Mouse (Mus musculus) intestine, embryonic 16.5 days (tissue): ENCODE measurements around the gene Kcnh3. TPM values are rescaled to one million over a fixed set of nuclear protein-coding genes. Genes with fewer than 3 reads are reported as not detected.
"Not testable (repeated sequence)": the region's sequence is repeated elsewhere in the genome, so short reads cannot be mapped to it uniquely, and the experiment has no call there.

Source experiments
- ATAC-seq: fragments of 200-750 bp; cut with Nextera tagmentation; 2 replicates; pipeline ENCODE4 v1.8.0; 2017; ENCODE audit warnings: moderate TSS enrichment, moderate library complexity
- H3K27ac ChIP-seq: fragments of 300-500 bp; sonication (generic); 2 replicates; pipeline ENCODE4 v1.5.1; 2014; ENCODE audit warnings: mild to moderate bottlenecking, low read length
- H3K27me3 ChIP-seq: fragments of 300-500 bp; sonication (generic); replicated peaks from 2 replicates; pipeline ENCODE4 v1.6.1; 2014; ENCODE audit warnings: low read length, control low read depth, mixed read lengths; ENCODE audit not compliant: control insufficient read depth, insufficient read depth
- H3K36me3 ChIP-seq: fragments of 300-500 bp; sonication (generic); 2 replicates; pipeline ENCODE4 v1.6.1; 2014; ENCODE audit warnings: low read length, control low read depth; ENCODE audit not compliant: control insufficient read depth, insufficient read depth
- H3K4me1 ChIP-seq: fragments of 300-500 bp; sonication (generic); 2 replicates; pipeline ENCODE4 v1.6.1; 2014; ENCODE audit warnings: low read length, control low read depth, mixed read lengths; ENCODE audit not compliant: control insufficient read depth, insufficient read depth
- H3K4me2 ChIP-seq: fragments of 300-500 bp; sonication (generic); 2 replicates; pipeline ENCODE4 v1.6.1; 2014; ENCODE audit warnings: low read depth, low read length, control low read depth
- H3K4me3 ChIP-seq: fragments of 300-500 bp; sonication (generic); 2 replicates; pipeline ENCODE4 v1.5.1; 2014; ENCODE audit warnings: mild to moderate bottlenecking, low read length
- H3K9ac ChIP-seq: fragments of 300-500 bp; sonication (generic); 2 replicates; pipeline ENCODE4 v1.6.1; 2014; ENCODE audit warnings: low read depth, low read length
- H3K9me3 ChIP-seq: fragments of 300-500 bp; sonication (generic); 2 replicates; pipeline ENCODE4 v1.6.1; 2016; ENCODE audit warnings: low read length, control low read depth; ENCODE audit not compliant: control insufficient read depth
- WGBS: fragments of 180-500 bp; shearing (Covaris S2); extraction: QIAGEN DNeasy Blood & Tissue Kit; methylation state at CpG from one replicate; pipeline ENCODE4 v1.1.7; 2014; 5-methylcytosine and 5-hydroxymethylcytosine counted together
- polyA plus RNA-seq: library from polyadenylated mRNA; unstranded; fragments of >200 nt; fragmentation: Nextera tagmentation; extraction: Ambion mirVana; gene quantifications from 2 replicates; pipeline ENCODE4 v1.2.1, GENCODE M21; 2015

Kcnh3 gene
- polyA plus RNA-seq, 1 experiment from 2014 or later, result 0.56 TPM

GRCm38 (mm10) chr15:99251626-99252380, 27.1 kb downstream of the Kcnh3 start, which contains the start of gene Mcrs1:
Mcrs1 (minus strand) TSS chr15:99251961.
- H3K27me3 ChIP-seq, result no peaks in the 10 kb centered on the region
- ATAC-seq, result peak; percentile 96
- peak within 1 kb of the TSS; percentile 96 for H3K27ac ChIP-seq
- WGBS, result under 1% methylated on average over 52 of the region's 52 CpGs
- peak within 1 kb of the TSS; percentile 71 for H3K4me3 ChIP-seq
- 0 out of 2 replicates have a peak, but pooled peaks cover 7% of the 10 kb centered on the region for H3K36me3 ChIP-seq
- H3K9me3 ChIP-seq, result no peaks in the 10 kb centered on the region
- H3K4me1 ChIP-seq, result peaks cover 24% of the 10 kb centered on the region
- H3K9ac ChIP-seq, result peak within 1 kb of the TSS; percentile 78
- H3K4me2 ChIP-seq, result peak within 1 kb of the TSS; percentile 70

DNA sequence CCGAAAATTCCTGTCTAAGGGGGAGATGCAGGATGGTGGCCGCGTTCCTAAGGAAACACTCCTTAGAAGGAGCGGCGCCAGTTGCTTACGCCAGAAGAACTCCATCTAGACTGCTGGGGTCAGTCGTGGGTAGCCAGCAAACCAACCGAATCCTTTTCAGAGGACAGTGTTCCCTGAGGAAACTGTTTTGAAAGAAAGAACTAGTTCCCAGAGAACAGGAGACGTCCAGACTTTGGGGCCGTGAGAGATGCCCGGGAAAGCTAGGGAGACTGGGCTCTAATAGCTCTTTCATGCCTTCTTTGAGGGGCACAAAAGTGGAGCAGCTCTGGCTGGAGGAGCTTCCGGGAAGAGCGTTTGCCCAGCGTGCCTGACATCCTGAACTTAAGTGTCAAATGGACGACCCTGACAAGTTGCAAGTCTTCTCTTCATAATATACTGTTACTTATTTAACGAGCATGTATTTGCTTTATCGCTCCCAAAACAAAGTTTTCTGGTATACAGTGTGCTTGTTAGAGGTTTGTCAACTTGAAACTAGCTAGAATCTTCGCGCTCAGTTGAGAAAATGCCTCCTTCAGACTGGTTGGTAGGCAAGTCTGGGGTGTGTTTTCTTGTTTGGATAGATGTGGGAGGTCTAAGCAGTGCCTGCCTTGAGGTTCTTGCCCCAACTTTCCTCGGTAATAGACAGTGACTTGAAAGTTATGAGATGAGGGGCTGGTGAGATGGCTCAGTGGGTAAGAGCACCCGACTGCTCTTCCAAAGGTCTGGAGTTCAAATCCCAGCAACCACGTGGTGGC, 27.9 kb downstream of the Kcnh3 start:
- 2% methylated on average over 22 of the region's 22 CpGs for WGBS
- H3K9me3 ChIP-seq, result no peaks in the 10 kb centered on the region
- no peaks in the 10 kb centered on the region for H3K27me3 ChIP-seq
- H3K36me3 ChIP-seq, result 0 out of 2 replicates have a peak, but pooled peaks cover 5% of the 10 kb centered on the region
- ATAC-seq, result peak; percentile 68
- H3K4me2 ChIP-seq, result peak overlapping the region; percentile 70
- H3K4me1 ChIP-seq, result peaks cover 24% of the 10 kb centered on the region
- peak overlapping the region; percentile 71 for H3K4me3 ChIP-seq
- peak overlapping the region; percentile 78 for H3K9ac ChIP-seq
- H3K27ac ChIP-seq, result peak overlapping the region; percentile 96

- not testable (repeated sequence) for H3K27me3 ChIP-seq, ATAC-seq, H3K4me3 ChIP-seq, H3K36me3 ChIP-seq, H3K9ac ChIP-seq, H3K9me3 ChIP-seq
- Histone ChIP-seq H3K4me2 (peak overlapping the region; percentile 70; the same call in 1 of the 2 replicates), H3K27ac (peak overlapping the region; percentile 96; the same call in 1 of the 2 replicates), H3K4me1 (peaks cover 24% of the 10 kb centered on the region)
- WGBS, result 35% methylated on average over 2 of the region's 2 CpGs
Measured at GRCm38 (mm10) chr15:99253175-99253479, 28.5 kb downstream of the Kcnh3 start.

DNA sequence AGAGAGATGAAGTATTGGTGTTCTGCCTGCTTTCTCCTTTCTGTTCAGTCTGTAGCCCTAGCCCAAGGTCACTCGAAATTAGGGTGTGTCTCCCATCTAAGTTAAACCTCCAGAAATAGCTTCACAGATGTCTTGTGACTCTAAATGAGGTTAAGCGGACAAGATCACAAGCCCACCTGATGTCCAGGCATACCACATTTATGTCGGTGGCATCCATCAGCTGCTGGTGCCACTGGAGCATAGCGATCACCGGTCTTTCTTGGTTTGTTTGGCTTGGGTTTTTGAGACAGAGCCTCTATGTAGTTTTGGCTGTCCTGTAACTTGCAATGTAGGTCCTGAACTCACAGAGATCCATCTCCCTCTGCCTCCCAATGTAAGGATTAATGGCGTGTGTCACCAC, 29.1 kb downstream of the Kcnh3 start:
- Histone ChIP-seq H3K36me3 (no peaks in the 10 kb centered on the region), H3K4me2 (no peak overlapping the region), H3K27ac (no peak overlapping the region), H3K27me3 (no peaks in the 10 kb centered on the region), H3K4me3 (no peak overlapping the region), H3K4me1 (peaks cover 24% of the 10 kb centered on the region), H3K9ac (no peak overlapping the region; the same call in 1 of the 2 replicates), H3K9me3 (no peaks in the 10 kb centered on the region)
- 90% methylated on average over 6 of the region's 6 CpGs for WGBS
- ATAC-seq, result no peak

GRCm38 (mm10) chr15:99254477-99255005, 29.9 kb downstream of the Kcnh3 start:
- Histone ChIP-seq H3K9ac (no peak overlapping the region), H3K9me3 (no peaks in the 10 kb centered on the region), H3K4me2 (no peak overlapping the region), H3K4me3 (no peak overlapping the region), H3K36me3 (no peaks in the 10 kb centered on the region), H3K4me1 (peaks cover 28% of the 10 kb centered on the region), H3K27me3 (no peaks in the 10 kb centered on the region), H3K27ac (peak overlapping the region; percentile 45)
- 79% methylated on average over 2 of the region's 2 CpGs for WGBS
- ATAC-seq, result 0 out of 2 replicates have a peak, but pooled peaks have one; percentile 10

GRCm38 (mm10) chr15:99255241-99255749, 30.6 kb downstream of the Kcnh3 start:
- Histone ChIP-seq H3K27ac (no peak overlapping the region), H3K4me2 (no peak overlapping the region), H3K9me3 (no peaks in the 10 kb centered on the region), H3K9ac (no peak overlapping the region), H3K36me3 (no peaks in the 10 kb centered on the region), H3K27me3 (no peaks in the 10 kb centered on the region), H3K4me3 (no peak overlapping the region), H3K4me1 (peaks cover 26% of the 10 kb centered on the region)
- WGBS, result 87% methylated on average over 6 of the region's 6 CpGs
- ATAC-seq, result no peak

- Histone ChIP-seq H3K27me3 (no peaks in the 10 kb centered on the region), H3K9ac (peak overlapping the region; percentile 36), H3K4me3 (no peak overlapping the region; the same call in 1 of the 2 replicates), H3K4me2 (peak overlapping the region; percentile 49), H3K27ac (peak overlapping the region; percentile 66), H3K36me3 (no peaks in the 10 kb centered on the region), H3K9me3 (no peaks in the 10 kb centered on the region), H3K4me1 (peaks cover 10% of the 10 kb centered on the region)
- ATAC-seq, result peak; percentile 57
- 57% methylated on average over 8 of the region's 8 CpGs for WGBS
Measured at GRCm38 (mm10) chr15:99259167-99259729, 34.6 kb downstream of the Kcnh3 start.

GRCm38 (mm10) chr15:99259730-99260252, 35.1 kb downstream of the Kcnh3 start:
- H3K9ac ChIP-seq, result peak overlapping the region; percentile 36
- peaks cover 6% of the 10 kb centered on the region for H3K4me1 ChIP-seq
- H3K4me2 ChIP-seq, result peak overlapping the region; percentile 49
- no peaks in the 10 kb centered on the region for H3K27me3 ChIP-seq
- no peaks in the 10 kb centered on the region for H3K9me3 ChIP-seq
- H3K4me3 ChIP-seq, result peak overlapping the region; percentile 17
- WGBS, result under 1% methylated on average over 7 of the region's 10 CpGs
- H3K36me3 ChIP-seq, result no peaks in the 10 kb centered on the region
- ATAC-seq, result peak; percentile 74
- peak overlapping the region; percentile 66 for H3K27ac ChIP-seq
